10 mouse cellular contexts compared by ENCODE assay signal in genomic region chr7:131598483-131598824, GRCm38 (mm10). TPM values are rescaled to one million over a fixed set of nuclear protein-coding genes. Genes with fewer than 3 reads are reported as not detected.
DNase-seq lines count a peak whose midpoint lies in the region; ATAC-seq lines count a peak whose summit lies in the region.
"Had no signal": no experiment of that assay in that cellular context is flagged by ENCODE, and none has a peak within 500 bp of the region (broad histone marks: within the 10 kb centered on the region; RNA-seq: fewer than 3 reads in every experiment).

No protein-coding gene starts in this region.

- ATAC-seq in limb, embryonic 12.5 days (ENCODE audit: insufficient number of reproducible peaks, insufficient read depth, low FRiP score, low TSS enrichment, low read depth), result no peak

- DNase-seq in left cerebral cortex, adult 18-20 months (ENCODE audit: low spot score in 2 of 2), result peak; percentile 47 to 50
- no peak for DNase-seq in left cerebral cortex, adult 11 months (ENCODE audit: low spot score)
- peak; percentile 5 for DNase-seq in c-Kit-positive CD71-negative TER-119-negative erythroid progenitor cells, embryonic 14.5 days (ENCODE audit: low read depth)
- DNase-seq in frontal cortex, postnatal 36 days (ENCODE audit: low spot score in 2 of 2), result peak; percentile 46 to 47
- DNase-seq in right cerebral cortex, adult 18-20 months, result peak; percentile 38
- DNase-seq in c-Kit-positive CD71-positive TER-119-positive erythroid progenitor cells, embryonic 14.5 days (ENCODE audit: low spot score), result no peak
- no peak for DNase-seq in heart, adult 9 months (ENCODE audit: low spot score in 2 of 2)

- no peaks in the 10 kb centered on the region for H3K9me3 ChIP-seq in limb, embryonic 12.5 days

- no peak overlapping the region for H3K9ac ChIP-seq in limb, embryonic 12.5 days (replicated peaks)

- no peaks in the 10 kb centered on the region for H3K36me3 ChIP-seq in limb, embryonic 12.5 days

- no peak overlapping the region for H3K27ac ChIP-seq in limb, embryonic 12.5 days

- no peak overlapping the region for H3K4me3 ChIP-seq in limb, embryonic 12.5 days (replicated peaks)

- H3K4me2 ChIP-seq in limb, embryonic 12.5 days, result peak overlapping the region; percentile 30; the same call in 1 of the 2 replicates

- peaks cover 13% of the 10 kb centered on the region for H3K27me3 ChIP-seq in limb, embryonic 12.5 days

- WGBS in limb, embryonic 12.5 days, result 9% methylated on average over 5 of the region's 5 CpGs

- H3K4me1 ChIP-seq in limb, embryonic 12.5 days (replicated peaks), result peaks cover 11% of the 10 kb centered on the region; the same call in 1 of the 2 replicates

RNA-seq across cellular contexts. Expression of gene Bub3, which starts 38.4 kb away (rescaled TPM):
- total RNA-seq in left cerebral cortex, adult 18-20 months (2021), result 10 to 100 TPM; 65.5 to 71.7 TPM
- polyA plus RNA-seq in limb, embryonic 12.5 days (2016; fragmentation: Nextera tagmentation; extraction: Ambion mirVana), result 250 and 258 TPM in 2 replicates

RNA-seq across cellular contexts. Expression of gene Hmx2, which starts 49.9 kb away (rescaled TPM):
- total RNA-seq in left cerebral cortex, adult 18-20 months (2021), result not detected
- not detected in 2 replicates for polyA plus RNA-seq in limb, embryonic 12.5 days (2016; fragmentation: Nextera tagmentation; extraction: Ambion mirVana)
- total RNA-seq: left cerebral cortex, postnatal 10 days had no signal
- polyA plus RNA-seq: testis, adult 2 months had no signal

RNA-seq across cellular contexts. Expression of gene Hmx3, which starts 55.8 kb away (rescaled TPM):
- not detected for total RNA-seq in left cerebral cortex, adult 18-20 months (2021)
- polyA plus RNA-seq in limb, embryonic 12.5 days (2016; fragmentation: Nextera tagmentation; extraction: Ambion mirVana), result not detected in 2 replicates
- total RNA-seq: left cerebral cortex, postnatal 10 days had no signal
- polyA plus RNA-seq: testis, adult 2 months had no signal

Comparison
In these comparisons a context has a peak if more than half of its experiments do, and no peak if none do; other contexts are left out.
1. DNase-seq: peak in left cerebral cortex, adult 18-20 months (2 of 2), c-Kit-positive CD71-negative TER-119-negative erythroid progenitor cells, embryonic 14.5 days (single experiment), frontal cortex, postnatal 36 days (2 of 2) and right cerebral cortex, adult 18-20 months (single experiment); none in left cerebral cortex, adult 11 months (single experiment), c-Kit-positive CD71-positive TER-119-positive erythroid progenitor cells, embryonic 14.5 days (single experiment) and heart, adult 9 months (0 of 2).